Mouse (Mus musculus): ENCODE data around the gene B3gat3. TPM values are rescaled to one million over a fixed set of nuclear protein-coding genes. Genes with fewer than 3 reads are reported as not detected.

The B3gat3 gene
- polyA plus RNA-seq, 1 experiment = 32.9 TPM

Other genes with a start within 250 kb of the B3gat3 start
- 69.0 and 73.7 TPM in 2 replicates for gene Slc3a2, start 197.0 kb upstream of the B3gat3 start, polyA plus RNA-seq (2012; rRNA removed)
- gene Wdr74, start 184.5 kb upstream of the B3gat3 start, polyA plus RNA-seq (2012; rRNA removed) = 23.6 and 26.8 TPM in 2 replicates
- gene 1700092M07Rik, start 179.7 kb upstream of the B3gat3 start, polyA plus RNA-seq (2012; rRNA removed) = 0.14 and 0.22 TPM in 2 replicates
- gene Stx5a, start 179.0 kb upstream of the B3gat3 start, polyA plus RNA-seq (2012; rRNA removed) = 42.5 and 43.8 TPM in 2 replicates
- gene Nxf1, start 163.3 kb upstream of the B3gat3 start, polyA plus RNA-seq (2012; rRNA removed) = 66.5 and 71.8 TPM in 2 replicates
- 50.0 and 53.2 TPM in 2 replicates for gene Tmem223, start 149.4 kb upstream of the B3gat3 start, polyA plus RNA-seq (2012; rRNA removed)
- gene Tmem179b, start 145.9 kb upstream of the B3gat3 start, polyA plus RNA-seq (2012; rRNA removed) = 55.2 and 62.8 TPM in 2 replicates
- gene Taf6l, start 134.0 kb upstream of the B3gat3 start, polyA plus RNA-seq (2012; rRNA removed) = 6.0 and 6.1 TPM in 2 replicates
- 50.2 and 51.9 TPM in 2 replicates for gene Polr2g, start 121.8 kb upstream of the B3gat3 start, polyA plus RNA-seq (2012; rRNA removed)
- gene Zbtb3, start 117.8 kb upstream of the B3gat3 start, polyA plus RNA-seq (2012; rRNA removed) = 0.63 and 0.78 TPM in 2 replicates
- 12.9 and 13.3 TPM in 2 replicates for gene Ttc9c, start 101.0 kb upstream of the B3gat3 start, polyA plus RNA-seq (2012; rRNA removed)
- 26.5 and 29.8 TPM in 2 replicates for gene Hnrnpul2, start 100.4 kb upstream of the B3gat3 start, polyA plus RNA-seq (2012; rRNA removed)
- 0.14 and 0.93 TPM in 2 replicates for gene AC129217.1, start 90.6 kb upstream of the B3gat3 start, polyA plus RNA-seq (2012; rRNA removed)
- gene Bscl2, start 82.9 kb upstream of the B3gat3 start, polyA plus RNA-seq (2012; rRNA removed) = 18.0 and 18.1 TPM in 2 replicates
- 0.04 and 0.06 TPM in 2 replicates for gene Gng3, start 81.2 kb upstream of the B3gat3 start, polyA plus RNA-seq (2012; rRNA removed)
- 0.22 and 0.23 TPM in 2 replicates for gene Lrrn4cl, start 69.6 kb upstream of the B3gat3 start, polyA plus RNA-seq (2012; rRNA removed)
- gene Ubxn1, start 48.9 kb upstream of the B3gat3 start, polyA plus RNA-seq (2012; rRNA removed) = 63.3 and 71.1 TPM in 2 replicates
- 27.3 and 30.3 TPM in 2 replicates for gene Uqcc3, start 39.5 kb upstream of the B3gat3 start, polyA plus RNA-seq (2012; rRNA removed)
- 2.1 and 2.2 TPM in 2 replicates for gene Lbhd1, start 36.6 kb upstream of the B3gat3 start, polyA plus RNA-seq (2012; rRNA removed)
- not detected in 2 replicates for gene Gm49403, start 36.4 kb upstream of the B3gat3 start, polyA plus RNA-seq (2012; rRNA removed)
- 30.7 and 31.4 TPM in 2 replicates for gene 1810009A15Rik, start 31.5 kb upstream of the B3gat3 start, polyA plus RNA-seq (2012; rRNA removed)
- not detected in 2 replicates for gene Gm49416, start 31.4 kb upstream of the B3gat3 start, polyA plus RNA-seq (2012; rRNA removed)
- gene Ints5, start 27.4 kb upstream of the B3gat3 start, polyA plus RNA-seq (2012; rRNA removed) = 8.9 and 9.1 TPM in 2 replicates
- gene Ganab, start 22.3 kb upstream of the B3gat3 start, polyA plus RNA-seq (2012; rRNA removed) = 72.8 and 81.9 TPM in 2 replicates
- gene Rom1, start 9.0 kb downstream of the B3gat3 start, polyA plus RNA-seq (2012; rRNA removed) = 1.9 and 2.0 TPM in 2 replicates
- gene Eml3, start 9.2 kb downstream of the B3gat3 start, polyA plus RNA-seq (2012; rRNA removed) = 9.6 and 11.4 TPM in 2 replicates
- gene Mta2, start 21.5 kb downstream of the B3gat3 start, polyA plus RNA-seq (2012; rRNA removed) = 17.0 and 17.4 TPM in 2 replicates
- 8.7 and 9.0 TPM in 2 replicates for gene Tut1, start 33.5 kb downstream of the B3gat3 start, polyA plus RNA-seq (2012; rRNA removed)
- 149 and 173 TPM in 2 replicates for gene Eef1g, start 46.7 kb downstream of the B3gat3 start, polyA plus RNA-seq (2012; rRNA removed)
- 2.0 TPM in 2 replicates for gene Ahnak, start 68.9 kb downstream of the B3gat3 start, polyA plus RNA-seq (2012; rRNA removed)
- gene Scgb1a1, start 167.6 kb downstream of the B3gat3 start, polyA plus RNA-seq (2012; rRNA removed) = not detected in 2 replicates
- 1.9 TPM in 2 replicates for gene Asrgl1, start 215.3 kb downstream of the B3gat3 start, polyA plus RNA-seq (2012; rRNA removed)